Mouse (Mus musculus) CH12.LX (cell line): Measurements from ENCODE around the gene Cracr2a. TPM values are rescaled to one million over a fixed set of nuclear protein-coding genes. Genes with fewer than 3 reads are reported as not detected.

Experiments
- DNase-seq: peaks from one replicate; pipeline ENCODE4 v3.0.0-alpha.2; 2013; ENCODE audit errors: extremely low read depth
- H3K27ac ChIP-seq: 2 replicates; pipeline ENCODE4 v1.5.1; 2012; ENCODE audit warnings: low read depth, mild to moderate bottlenecking, control low read depth, moderate library complexity; ENCODE audit not compliant: insufficient read depth
- H3K27me3 ChIP-seq: replicated peaks from 2 replicates; pipeline ENCODE3; 2012; ENCODE audit warnings: inconsistent platforms
- H3K36me3 ChIP-seq, 2 experiments: replicated peaks in 1 of 2; 2 replicates each; pipeline versions ENCODE3 to v1.6.1; 2012; ENCODE audit warnings: inconsistent platforms in 1 of 2, low read length in 1 of 2, mild to moderate bottlenecking in 1 of 2, mixed read lengths in 1 of 2, moderate library complexity in 1 of 2; ENCODE audit not compliant: control insufficient read depth in 1 of 2, insufficient read depth in 1 of 2
- H3K4me1 ChIP-seq, 2 experiments: 2 replicates each; pipeline ENCODE4 v1.6.1; 2012; ENCODE audit warnings: inconsistent platforms in 1 of 2, moderate library complexity in 1 of 2; ENCODE audit not compliant: insufficient read depth in 2 of 2, control insufficient read depth in 1 of 2
- H3K4me2 ChIP-seq: 2 replicates; pipeline ENCODE4 v1.6.1; 2012; ENCODE audit warnings: low read depth, mild to moderate bottlenecking, control low read depth; ENCODE audit not compliant: poor library complexity, insufficient read depth, severe bottlenecking
- H3K4me3 ChIP-seq, 3 experiments: fragments of 150-350 bp in 1 of 3; sonication (generic) in 1 of 3; replicated peaks in 1 of 3; 2 replicates each; pipeline versions ENCODE3 to v1.5.1; 2011 to 2012; ENCODE audit warnings: low read depth in 2 of 3, low read length in 2 of 3, mild to moderate bottlenecking in 2 of 3, moderate library complexity in 2 of 3, control low read depth in 1 of 3, improper control_type of control experiment in 1 of 3, inconsistent platforms in 1 of 3, mixed read lengths in 1 of 3; ENCODE audit not compliant: poor library complexity in 1 of 3
- H3K79me2 ChIP-seq: replicated peaks from 2 replicates; pipeline ENCODE4 v1.6.1; 2012; ENCODE audit warnings: mild to moderate bottlenecking, moderate library complexity; ENCODE audit not compliant: control insufficient read depth, poor library complexity, insufficient read depth, severe bottlenecking; ENCODE audit errors: extremely low read depth
- H3K9ac ChIP-seq: 2 replicates; pipeline ENCODE4 v1.6.1; 2012; ENCODE audit warnings: low read depth, mild to moderate bottlenecking, control low read depth, moderate library complexity; ENCODE audit not compliant: insufficient read depth
- H3K9me3 ChIP-seq: replicated peaks from 2 replicates; pipeline ENCODE3; 2012; ENCODE audit warnings: low read length, inconsistent platforms, mixed read lengths
- BHLHE40 ChIP-seq: IDR thresholded peaks from 2 replicates; pipeline ENCODE4 v1.6.1; 2011; ENCODE audit warnings: mild to moderate bottlenecking, low read depth, low read length, improper control_type of control experiment
- CHD1 ChIP-seq: IDR thresholded peaks from 2 replicates; pipeline ENCODE4 v1.6.1; 2012; ENCODE audit warnings: low read depth, low read length, improper control_type of control experiment, inconsistent platforms
- CHD2 ChIP-seq: IDR thresholded peaks from 2 replicates; pipeline ENCODE4 v1.6.1; 2011; ENCODE audit warnings: low read length, improper control_type of control experiment
- CTCF ChIP-seq, 2 experiments: IDR thresholded peaks in 1 of 2; conservative IDR thresholded peaks in 1 of 2; 2 replicates each; pipeline ENCODE4 v1.5.1; 2011 to 2012; ENCODE audit warnings: low read depth in 2 of 2, low read length in 2 of 2, improper control_type of control experiment in 1 of 2, inconsistent platforms in 1 of 2, mild to moderate bottlenecking in 1 of 2, moderate library complexity in 1 of 2
- E2F4 ChIP-seq: IDR thresholded peaks from 2 replicates; pipeline ENCODE4 v1.6.1; 2011; ENCODE audit warnings: low read depth, low read length, improper control_type of control experiment; ENCODE audit not compliant: insufficient replicate concordance
- ELF1 ChIP-seq: IDR thresholded peaks from 2 replicates; pipeline ENCODE4 v1.6.1; 2014; ENCODE audit warnings: low read depth, mild to moderate bottlenecking, inconsistent platforms, low read length, improper control_type of control experiment
- GABPA ChIP-seq: IDR thresholded peaks from 2 replicates; pipeline ENCODE4 v1.6.1; 2012; ENCODE audit warnings: low read depth, low read length, improper control_type of control experiment, inconsistent platforms; ENCODE audit not compliant: insufficient replicate concordance
- HCFC1 ChIP-seq: IDR thresholded peaks from 2 replicates; pipeline ENCODE4 v1.6.1; 2012; ENCODE audit warnings: low read depth, mild to moderate bottlenecking, inconsistent platforms, low read length, improper control_type of control experiment
- IRF4 ChIP-seq: IDR thresholded peaks from 2 replicates; pipeline ENCODE4 v1.6.1; 2014; ENCODE audit warnings: low read depth, mild to moderate bottlenecking, inconsistent platforms, low read length, improper control_type of control experiment
- JUND ChIP-seq: conservative IDR thresholded peaks from 2 replicates; pipeline ENCODE4 v1.6.1; 2011; ENCODE audit warnings: low read depth, low read length, improper control_type of control experiment
- KAT2A ChIP-seq: IDR thresholded peaks from 2 replicates; pipeline ENCODE4 v1.6.1; 2012; ENCODE audit warnings: low read length, improper control_type of control experiment, inconsistent platforms; ENCODE audit not compliant: insufficient replicate concordance
- MEF2A ChIP-seq: IDR thresholded peaks from 2 replicates; pipeline ENCODE4 v1.6.1; 2014; ENCODE audit warnings: low read depth, mild to moderate bottlenecking, inconsistent platforms, low read length, improper control_type of control experiment, borderline replicate concordance
- MXI1 ChIP-seq: IDR thresholded peaks from 2 replicates; pipeline ENCODE4 v1.6.1; 2011; ENCODE audit warnings: mild to moderate bottlenecking, low read depth, low read length, improper control_type of control experiment
- MYC ChIP-seq: IDR thresholded peaks from 2 replicates; pipeline ENCODE4 v1.6.1; 2011; ENCODE audit warnings: low read depth, mild to moderate bottlenecking, improper control_type of control experiment, low read length
- PAX5 ChIP-seq: IDR thresholded peaks from 2 replicates; pipeline ENCODE4 v1.6.1; 2012; ENCODE audit warnings: low read length, inconsistent platforms, mixed read lengths
- POLR2A ChIP-seq: IDR thresholded peaks from 2 replicates; pipeline ENCODE4 v1.6.1; 2011; ENCODE audit warnings: low read depth, mild to moderate bottlenecking, improper control_type of control experiment, low read length
- RAD21 ChIP-seq: IDR thresholded peaks from 2 replicates; pipeline ENCODE4 v1.6.1; 2011; ENCODE audit warnings: low read depth, mild to moderate bottlenecking, low read length, improper control_type of control experiment, moderate library complexity
- RCOR1 ChIP-seq: conservative IDR thresholded peaks from 2 replicates; pipeline ENCODE4 v1.6.1; 2012; ENCODE audit warnings: low read depth, mild to moderate bottlenecking, inconsistent platforms, low read length, improper control_type of control experiment
- SMC3 ChIP-seq: IDR thresholded peaks from 2 replicates; pipeline ENCODE4 v1.6.1; 2011; ENCODE audit warnings: low read depth, low read length, improper control_type of control experiment
- TCF12 ChIP-seq: IDR thresholded peaks from 2 replicates; pipeline ENCODE4 v1.6.1; 2014; ENCODE audit warnings: low read depth, mild to moderate bottlenecking, inconsistent platforms, low read length, improper control_type of control experiment
- UBTF ChIP-seq: IDR thresholded peaks from 2 replicates; pipeline ENCODE4 v1.6.1; 2012; ENCODE audit warnings: low read depth, mild to moderate bottlenecking, inconsistent platforms, low read length, improper control_type of control experiment, moderate library complexity
- USF2 ChIP-seq: conservative IDR thresholded peaks from 2 replicates; pipeline ENCODE4 v1.6.1; 2011; ENCODE audit warnings: low read depth, low read length, improper control_type of control experiment
- ZMIZ1 ChIP-seq: IDR thresholded peaks from 2 replicates; pipeline ENCODE4 v1.6.1; 2012; ENCODE audit warnings: low read depth, mild to moderate bottlenecking, inconsistent platforms, low read length, improper control_type of control experiment
- ZNF384 ChIP-seq: IDR thresholded peaks from 2 replicates; pipeline ENCODE4 v1.6.1; 2012; ENCODE audit warnings: low read depth, low read length, improper control_type of control experiment, inconsistent platforms
- dilution Hi-C: fragments of 300-500 bp; cut with MboI; formaldehyde crosslinking; loops from 2 replicates; pipeline ENCODE4 v1.14.3; 2020; ENCODE audit warnings: low sequenced_read_pairs; ENCODE audit not compliant: extremely low pct_unique_long_range_greater_than_20kb, extremely low pct_ligation_motif_present
- in situ Hi-C: fragments of 300-500 bp; cut with MboI; formaldehyde crosslinking; loops from 3 replicates; pipeline ENCODE4 v1.14.3; 2019; ENCODE audit warnings: low sequenced_read_pairs, low pct_ligation_motif_present, low pct_unique_long_range_greater_than_20kb, mixed read lengths
- polyA plus RNA-seq: library from polyadenylated mRNA; unstranded; fragments of >175 nt; gene quantifications from 2 replicates; pipeline ENCODE4 v1.2.1, GENCODE M21; 2012; ENCODE audit warnings: low read depth; ENCODE audit not compliant: insufficient read length
- total RNA-seq, 2 experiments: library from RNA; depleted of rRNA; stranded (reverse); fragments of 300-350 nt in 1 of 2; fragments of >200 nt in 1 of 2; gene quantifications; 2 replicates each; pipeline ENCODE4 v1.2.3; 2012 to 2014

Gene Cracr2a
- total and polyA plus RNA-seq, 3 experiments: 1.2 to 1.6 (median 1.5) TPM

- Histone ChIP-seq H3K79me2 (no peaks in the 10 kb centered on the region), H3K9ac (no peak overlapping the region), H3K9me3 (peaks cover 1% of the 10 kb centered on the region), H3K4me2 (no peak overlapping the region), H3K4me1 (peaks cover 6 to 13% of the 10 kb centered on the region in 2 experiments; a peak in 3 of 4 replicates), H3K36me3 (peaks cover 0 to 8% of the 10 kb centered on the region in 2 experiments), H3K27ac (no peak overlapping the region), H3K4me3 (no peak overlapping the region), H3K27me3 (no peaks in the 10 kb centered on the region)
- no peak for TF ChIP-seq USF2
- no peak for TF ChIP-seq SMC3
- TF ChIP-seq MXI1: no peak
- TF ChIP-seq GABPA: no peak
- TF ChIP-seq RCOR1: no peak
- TF ChIP-seq CTCF (conservative IDR thresholded peaks at IDR 0.05 in 1 of 2, IDR thresholded peaks at IDR 0.05 in 1 of 2; ENCODE audit: low read depth in 2 of 2, low read length in 2 of 2): no peak
- TF ChIP-seq POLR2A: no peak
- TF ChIP-seq MEF2A: no peak
- TF ChIP-seq IRF4: no peak
- TF ChIP-seq TCF12: no peak
- TF ChIP-seq E2F4: no peak
- no peak for TF ChIP-seq ZMIZ1
- no peak for DNase-seq
- in situ Hi-C loops (no loop called here), dilution Hi-C loops (no loop called here)
These were observed 55.5 kb downstream of the Cracr2a start for GRCm38 (mm10) chr6:127616623-127617022.

GRCm38 (mm10) chr6:127617258-127618025 lies 56.3 kb downstream of the Cracr2a start:
- DNase-seq: no peak
- peaks cover 1% of the 10 kb centered on the region for H3K9me3 ChIP-seq
- no peaks in the 10 kb centered on the region for H3K27me3 ChIP-seq
- no peaks in the 10 kb centered on the region for H3K79me2 ChIP-seq
- H3K4me1 ChIP-seq: peaks cover 6 to 13% of the 10 kb centered on the region in 2 experiments; a peak in 3 of 4 replicates
- H3K4me3 ChIP-seq: no peak overlapping the region
- dilution Hi-C loops (no loop called here), in situ Hi-C loops (no loop called here)
- TF ChIP-seq ZNF384 (no peak), CHD1 (no peak), JUND (no peak), KAT2A (no peak), MYC (no peak), HCFC1 (no peak), CTCF (conservative IDR thresholded peaks at IDR 0.05 in 1 of 2, IDR thresholded peaks at IDR 0.05 in 1 of 2; ENCODE audit: low read depth in 2 of 2, low read length in 2 of 2) (peak; percentile 68 to 75), RAD21 (peak; percentile 39), ELF1 (no peak), POLR2A (no peak), CHD2 (no peak), UBTF (no peak), SMC3 (peak; percentile 33), PAX5 (no peak), IRF4 (no peak), BHLHE40 (no peak)
- H3K4me2 ChIP-seq: no peak overlapping the region
- peaks cover 0 to 3% of the 10 kb centered on the region in 2 experiments for H3K36me3 ChIP-seq
- no peak overlapping the region for H3K9ac ChIP-seq
- no peak overlapping the region for H3K27ac ChIP-seq
